Mouse (Mus musculus): ENCODE measurements around the gene Ttc13. TPM values are rescaled to one million over a fixed set of nuclear protein-coding genes. Genes with fewer than 3 reads are reported as not detected.

The Ttc13 gene
- polyA plus RNA-seq, 1 experiment: 13.4 TPM

DNA sequence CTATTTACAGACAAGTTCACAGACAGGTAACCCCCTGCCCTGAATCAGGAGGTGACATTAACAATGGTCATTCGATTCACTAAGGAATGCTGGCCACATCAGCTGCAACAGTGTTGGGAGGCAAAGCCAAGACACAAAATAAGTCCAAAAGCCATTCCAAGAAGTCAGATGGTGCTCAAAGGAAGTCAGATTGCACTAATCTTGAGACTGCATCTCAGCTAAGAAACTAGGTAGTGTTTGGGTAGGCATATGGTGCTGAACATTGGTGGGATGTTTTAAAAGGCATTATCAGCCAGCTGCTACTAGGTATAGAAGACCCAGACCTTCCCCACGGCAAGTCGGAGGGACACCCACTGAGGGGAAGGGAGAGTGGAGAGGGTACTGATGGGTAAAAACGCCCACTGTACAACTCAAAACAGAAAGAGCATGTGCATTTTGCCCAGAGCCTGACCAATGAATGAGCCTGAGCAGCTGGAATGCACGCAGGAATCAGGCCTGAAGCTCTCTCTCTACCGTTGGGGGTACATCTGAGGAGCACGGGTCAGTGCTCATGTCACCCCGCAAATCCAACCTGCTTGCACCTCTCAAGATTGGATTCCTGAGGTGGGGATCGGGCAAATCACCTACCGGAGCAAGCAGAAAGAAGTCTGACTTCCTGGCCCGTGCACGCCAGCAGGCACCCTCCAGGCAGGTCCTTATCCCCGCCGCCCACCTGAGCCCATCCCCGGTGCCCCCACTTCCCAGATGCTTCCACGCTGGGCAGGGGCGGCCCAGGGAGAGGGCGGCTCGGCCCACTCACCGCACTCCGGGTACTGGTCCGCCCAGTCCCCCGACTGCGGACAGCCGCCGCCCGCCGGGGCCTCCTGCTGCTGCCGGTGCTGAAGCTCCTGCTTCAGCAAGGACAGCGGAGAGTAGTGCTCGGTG lies 583 bp downstream of the Ttc13 start:
- no peak for TF ChIP-seq GATA1 (IDR thresholded peaks at IDR 0.05; ENCODE audit: low read length)

DNA sequence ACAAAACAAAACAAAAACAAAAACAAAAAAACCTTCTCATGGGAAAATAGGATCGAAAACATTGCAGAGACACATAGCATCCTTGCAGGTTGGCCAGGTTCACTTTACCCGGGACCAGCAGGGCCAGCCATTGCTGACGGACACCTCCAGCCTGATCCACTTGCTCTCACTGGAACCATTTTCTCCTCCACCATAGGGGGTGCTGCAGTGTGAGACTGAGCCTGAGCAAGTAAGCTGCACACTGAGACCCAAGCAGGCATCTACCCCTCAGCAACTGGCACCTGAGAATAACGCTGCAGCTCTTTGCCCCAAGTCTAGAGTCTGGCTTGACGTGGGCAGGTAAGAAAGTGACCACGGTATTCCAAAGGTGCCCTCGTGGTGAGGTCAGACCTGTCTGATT lies 1.6 kb downstream of the Ttc13 start:
- no peak for TF ChIP-seq GATA1 (IDR thresholded peaks at IDR 0.05; ENCODE audit: low read length)

DNA sequence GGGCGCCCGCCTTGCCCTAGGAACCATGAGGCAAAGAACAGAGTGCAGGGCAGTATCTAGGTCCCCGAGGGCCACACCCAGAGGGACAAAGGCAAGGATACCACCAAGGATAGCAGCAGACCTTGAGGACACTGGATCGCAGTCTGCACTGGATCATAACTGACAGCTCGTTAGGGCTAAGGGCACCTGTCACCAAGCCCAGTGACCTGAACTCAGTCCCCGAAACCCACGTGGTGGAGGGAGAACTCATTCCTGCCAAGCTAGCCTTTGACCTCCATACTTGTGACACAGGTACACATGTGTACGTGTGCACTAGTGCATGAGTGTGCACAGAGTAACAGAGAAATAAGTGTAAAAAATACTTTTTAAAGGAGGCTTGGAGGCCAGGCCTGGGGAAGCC lies 6.0 kb downstream of the Ttc13 start:
- TF ChIP-seq GATA1 (IDR thresholded peaks at IDR 0.05; ENCODE audit: low read length): no peak

DNA sequence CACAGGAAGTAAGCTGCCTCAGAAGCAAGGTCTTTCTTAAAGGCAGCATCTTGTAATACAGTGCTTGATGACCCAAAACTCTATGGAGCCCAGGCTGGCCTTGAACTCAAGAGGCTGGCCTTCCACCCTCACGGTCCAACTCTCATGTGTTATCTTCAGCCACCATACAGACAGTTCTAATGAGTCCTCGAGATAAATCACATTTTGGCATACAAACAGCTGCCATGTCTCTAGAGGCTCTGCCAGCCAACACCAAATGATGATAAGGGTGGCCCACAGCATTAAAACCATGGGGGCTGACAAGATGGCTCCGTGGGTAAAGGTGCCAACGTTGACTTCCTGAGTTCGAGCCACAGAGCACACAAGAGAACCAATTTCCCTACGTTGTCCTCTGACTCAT lies 8.6 kb downstream of the Ttc13 start:
- no peak for TF ChIP-seq GATA1 (IDR thresholded peaks at IDR 0.05; ENCODE audit: low read length)

DNA sequence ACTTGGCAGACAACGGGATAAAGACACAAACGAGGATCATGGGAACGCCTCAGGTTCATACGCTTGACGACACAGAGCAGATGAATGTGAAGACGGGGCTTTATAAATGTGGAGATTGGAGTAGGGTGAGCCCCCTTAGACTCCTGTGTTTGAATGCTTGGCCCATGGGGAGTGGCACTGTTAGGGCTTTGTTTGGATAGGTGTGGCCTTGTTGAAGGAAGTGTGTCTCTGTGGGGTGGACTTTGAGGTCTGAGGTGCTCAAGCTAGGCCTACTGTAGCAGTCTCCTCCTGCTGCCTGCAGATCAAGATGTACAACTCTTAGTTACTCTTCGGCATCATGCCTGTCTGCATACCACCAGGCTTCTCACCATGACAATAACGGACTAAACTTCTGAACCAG lies 16.0 kb downstream of the Ttc13 start:
- no peak for TF ChIP-seq GATA1 (IDR thresholded peaks at IDR 0.05; ENCODE audit: low read length)

DNA sequence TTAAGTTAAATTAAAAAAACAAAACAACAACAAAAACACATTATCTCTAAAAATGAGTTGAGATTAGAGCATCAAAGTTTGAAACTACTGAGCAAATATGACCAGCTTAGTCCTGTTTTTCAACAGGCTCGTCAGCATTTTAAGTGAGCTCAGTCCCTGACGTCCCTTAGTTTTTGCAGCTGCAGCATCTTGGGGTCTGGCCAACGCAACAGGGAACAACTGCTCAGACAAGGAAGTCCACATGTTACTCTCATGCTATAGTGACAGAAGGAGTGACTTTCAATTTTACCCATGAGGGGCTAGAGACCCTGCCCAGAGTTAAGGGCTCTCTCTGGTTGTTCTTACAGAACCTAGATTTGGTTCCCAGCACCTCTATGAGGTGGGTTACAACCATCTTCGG lies 17.4 kb downstream of the Ttc13 start:
- no peak for TF ChIP-seq GATA1 (IDR thresholded peaks at IDR 0.05; ENCODE audit: low read length)

DNA sequence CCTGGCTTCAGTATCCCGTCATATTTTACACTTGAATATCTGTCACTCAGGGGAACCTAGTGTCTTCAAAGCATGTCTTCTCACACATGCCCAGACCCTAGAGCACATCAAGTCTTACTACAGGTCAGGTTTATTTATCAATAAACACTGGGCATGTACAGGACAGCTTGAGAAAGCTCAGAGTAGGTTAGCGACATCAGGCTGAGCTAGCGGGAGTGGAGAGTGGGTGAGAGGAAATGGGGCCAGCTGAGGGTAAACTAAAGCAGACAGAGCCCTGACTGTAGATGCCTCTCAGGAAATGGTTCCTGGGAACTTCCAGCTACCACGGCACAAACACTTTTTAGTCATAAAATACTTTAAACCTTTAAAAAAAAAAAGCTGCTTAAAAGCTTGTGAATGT lies 18.3 kb downstream of the Ttc13 start:
- TF ChIP-seq GATA1 (IDR thresholded peaks at IDR 0.05; ENCODE audit: low read length): no peak

DNA sequence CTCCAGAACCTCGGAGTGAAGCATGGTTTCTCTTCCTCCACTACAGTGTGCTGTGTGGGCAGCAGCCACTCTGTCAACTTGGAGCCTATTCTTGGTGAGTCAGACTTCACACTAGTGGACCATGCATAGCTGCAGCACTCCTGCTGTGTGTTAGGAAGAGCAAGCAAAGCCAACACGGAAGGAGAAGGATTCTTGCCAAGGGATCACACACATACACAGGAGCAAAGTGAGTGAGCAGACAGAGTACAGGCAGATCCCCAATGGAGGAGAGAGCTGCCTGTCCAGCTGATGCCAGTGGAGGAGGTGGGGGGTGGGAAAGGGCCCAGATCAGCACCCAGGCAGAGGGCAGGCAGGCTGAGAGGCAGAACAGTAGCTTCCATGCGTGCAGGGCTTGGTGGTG lies 19.6 kb downstream of the Ttc13 start:
- TF ChIP-seq GATA1 (IDR thresholded peaks at IDR 0.05; ENCODE audit: low read length): no peak

DNA sequence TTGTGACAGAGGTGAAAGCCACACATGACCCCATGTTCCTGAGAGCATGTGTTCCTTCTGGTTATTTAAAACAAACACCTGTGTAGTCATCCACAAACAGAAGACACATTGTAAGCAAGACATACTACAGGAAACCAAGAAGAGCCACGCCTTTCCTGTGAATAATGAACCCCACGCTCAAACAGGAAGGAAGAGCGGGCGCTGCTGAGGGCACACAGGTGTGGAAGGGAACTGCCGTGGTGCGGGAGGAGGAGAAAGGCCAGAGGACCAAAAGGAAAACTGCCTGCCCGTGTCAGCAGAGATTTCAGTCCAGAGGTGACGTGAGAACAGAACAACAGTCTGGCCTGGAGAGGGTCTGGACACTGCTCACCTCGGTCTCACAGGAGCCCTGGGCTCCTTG lies 20.8 kb downstream of the Ttc13 start:
- no peak for TF ChIP-seq GATA1 (IDR thresholded peaks at IDR 0.05; ENCODE audit: low read length)

DNA sequence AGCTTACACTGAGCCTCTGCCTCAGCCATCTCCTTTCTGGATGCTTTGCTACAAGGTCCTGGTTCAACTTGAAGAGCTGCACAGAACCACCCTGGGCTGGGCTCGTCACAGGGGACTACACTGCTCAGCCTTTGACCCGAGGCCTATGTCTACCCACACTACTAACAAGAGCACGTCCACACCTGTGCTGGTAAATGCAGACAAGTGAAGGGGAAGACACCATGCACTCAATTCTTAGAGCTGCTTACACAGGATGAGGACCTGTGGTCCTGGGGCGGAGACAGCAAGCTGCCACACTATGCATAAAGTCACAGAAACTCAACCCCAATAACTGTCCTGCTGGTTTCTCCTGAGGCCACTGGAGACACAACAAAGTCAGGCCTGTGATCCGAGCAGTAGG lies 21.5 kb downstream of the Ttc13 start:
- TF ChIP-seq GATA1 (IDR thresholded peaks at IDR 0.05; ENCODE audit: low read length): no peak

DNA sequence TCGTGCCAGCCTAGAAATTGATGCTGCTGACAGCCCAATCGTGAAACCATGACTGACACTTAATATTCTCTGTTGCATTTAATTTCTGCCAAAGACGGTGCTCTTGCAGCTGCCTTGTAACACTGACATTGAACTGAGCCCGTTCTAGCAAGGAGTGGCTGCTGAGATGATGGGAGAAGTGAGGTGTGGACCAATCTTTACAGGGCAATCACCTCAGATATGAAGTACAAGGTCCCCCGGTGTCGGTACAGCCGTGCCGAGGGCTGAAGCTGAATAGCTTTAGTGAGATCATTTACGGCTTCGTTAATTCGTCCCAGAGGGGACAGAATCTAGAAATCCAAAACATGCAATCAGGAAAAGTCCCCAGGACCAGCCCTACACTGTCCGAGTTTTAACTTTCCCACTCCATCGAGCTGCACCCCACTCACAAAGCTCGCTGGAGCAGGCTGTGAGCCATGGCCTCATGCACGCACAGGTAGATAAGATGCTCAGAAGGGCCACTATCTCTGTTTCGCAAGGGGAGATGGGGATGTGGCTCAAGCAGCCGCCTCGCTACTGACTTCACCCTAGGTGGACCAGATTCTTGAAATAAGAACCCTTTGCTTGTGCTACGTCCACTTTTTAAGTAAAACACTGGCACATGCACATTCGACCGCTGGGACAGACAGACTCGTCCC lies 26.2 kb downstream of the Ttc13 start:
- no peak for TF ChIP-seq GATA1 (IDR thresholded peaks at IDR 0.05; ENCODE audit: low read length)

DNA sequence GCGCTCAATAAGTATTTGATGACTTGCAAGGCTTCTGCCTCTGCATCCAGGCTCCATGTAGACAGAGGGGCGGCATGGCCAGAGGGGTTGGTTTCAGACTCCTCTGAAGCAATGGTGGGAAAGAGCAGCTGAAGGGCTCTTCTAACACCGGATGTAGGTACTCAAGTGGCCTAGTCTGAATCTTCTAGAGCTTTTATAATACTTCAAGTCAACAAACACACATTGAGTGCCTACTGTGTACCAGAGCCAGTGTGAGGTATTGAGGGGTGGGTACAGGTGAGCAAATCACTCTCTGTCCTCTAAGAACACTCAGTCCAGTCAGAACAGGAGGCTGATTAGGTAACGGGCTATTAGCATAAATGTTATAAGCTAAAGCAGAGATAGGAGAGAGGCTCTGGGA lies 30.1 kb downstream of the Ttc13 start:
- TF ChIP-seq GATA1 (IDR thresholded peaks at IDR 0.05; ENCODE audit: low read length): no peak

DNA sequence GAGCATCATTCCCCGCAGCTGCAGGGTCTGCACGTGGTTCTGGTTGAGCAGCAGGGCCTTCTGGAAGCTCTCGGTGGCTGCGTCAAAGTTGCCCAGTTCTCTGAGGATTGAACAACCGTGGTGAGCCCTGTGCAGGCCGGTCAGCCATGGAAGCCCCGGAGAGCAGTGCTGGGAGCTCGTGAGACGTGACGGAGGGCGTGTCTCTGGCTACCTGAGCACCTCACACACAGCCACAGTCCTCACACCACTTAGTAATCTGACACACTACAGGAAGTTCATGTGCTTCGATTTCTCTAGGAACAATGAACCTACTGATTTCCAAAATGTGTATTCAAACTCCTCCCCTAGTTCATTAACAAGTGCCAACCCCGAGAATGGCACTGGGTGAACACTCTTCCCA lies 32.9 kb downstream of the Ttc13 start:
- no peak for TF ChIP-seq GATA1 (IDR thresholded peaks at IDR 0.05; ENCODE audit: low read length)

DNA sequence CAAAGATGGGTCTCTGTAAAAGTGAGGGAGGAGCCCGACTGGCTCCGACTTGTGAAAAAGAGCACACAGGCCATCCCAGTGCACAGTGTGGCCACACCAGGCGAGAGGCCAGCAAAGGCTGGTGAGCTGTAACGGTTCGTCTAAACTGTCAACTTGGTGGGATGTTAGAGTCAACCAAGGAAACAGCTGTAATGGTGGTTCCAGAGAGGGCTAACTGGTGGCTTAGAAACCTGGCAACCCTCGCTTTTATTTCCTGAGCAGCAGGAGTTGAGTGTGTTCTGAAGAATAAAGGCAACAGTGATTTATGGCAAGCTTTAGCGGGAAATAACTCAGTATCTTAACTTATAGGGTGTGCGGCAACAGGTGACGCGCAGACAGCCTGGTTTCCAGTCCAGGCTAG lies 39.6 kb downstream of the Ttc13 start:
- TF ChIP-seq GATA1 (IDR thresholded peaks at IDR 0.05; ENCODE audit: low read length): no peak

DNA sequence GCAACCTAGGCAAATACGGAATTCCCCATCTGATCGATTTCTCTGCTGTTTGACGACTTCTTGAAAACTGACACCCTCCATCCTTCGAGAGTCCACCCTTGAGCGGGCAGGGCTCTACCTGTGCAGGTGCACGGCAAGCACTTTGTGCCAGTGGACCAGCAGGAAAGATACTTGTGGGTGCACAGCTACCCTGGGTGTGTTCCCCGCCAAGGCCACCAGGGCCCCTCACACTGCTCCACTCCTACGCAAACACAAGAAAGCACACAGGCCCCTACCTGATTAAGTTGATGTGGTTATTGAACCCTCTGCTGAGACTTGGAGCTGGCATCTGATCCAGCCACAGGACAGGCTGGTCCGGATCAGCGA lies 40.0 kb downstream of the Ttc13 start:
- TF ChIP-seq GATA1 (IDR thresholded peaks at IDR 0.05; ENCODE audit: low read length): no peak

DNA sequence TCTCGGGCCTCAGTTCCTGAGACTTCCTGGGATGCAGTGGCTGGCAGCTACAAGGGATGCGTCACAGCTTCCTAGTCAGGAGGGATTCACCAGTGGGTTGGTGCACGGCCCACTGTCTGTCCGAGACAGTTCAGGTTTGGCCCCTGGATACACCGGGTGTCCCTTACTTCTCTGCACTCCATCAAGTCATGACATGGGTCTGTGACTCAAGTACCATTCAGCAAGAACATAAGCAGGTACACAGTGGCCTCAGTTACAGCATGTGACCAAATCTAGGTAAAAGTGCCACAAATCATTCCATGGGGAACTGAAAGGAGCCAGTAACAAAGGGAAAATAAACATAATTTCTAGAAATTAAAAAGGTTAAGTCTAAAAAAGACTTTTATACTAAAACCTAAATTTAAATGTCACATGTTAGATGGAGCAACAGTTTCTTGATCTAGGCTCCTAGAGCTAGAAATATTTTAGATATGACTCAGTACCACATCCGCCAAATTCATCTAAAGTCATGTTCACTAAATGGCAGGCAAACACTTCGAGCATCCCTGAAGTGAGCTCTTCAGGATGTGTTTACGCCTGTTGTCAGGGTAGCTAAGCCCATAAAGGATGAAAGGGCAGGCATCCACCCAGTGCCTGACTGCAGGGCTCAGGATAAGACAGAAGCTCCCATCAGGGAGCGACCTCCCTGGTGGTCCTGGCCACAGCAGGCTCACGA lies 40.5 kb downstream of the Ttc13 start:
- no peak for TF ChIP-seq GATA1 (IDR thresholded peaks at IDR 0.05; ENCODE audit: low read length)

Measured in G1E-ER4 (cell line).